Mouse (Mus musculus): ENCODE data around the gene Asic4. TPM values are rescaled to one million over a fixed set of nuclear protein-coding genes. Genes with fewer than 3 reads are reported as not detected.

Asic4 gene
- polyA plus RNA-seq, 1 experiment from 2014 or later, result 16.6 TPM

- WGBS, result 80% methylated on average over 17 of the region's 17 CpGs
- no peak overlapping the region for H3K4me3 ChIP-seq (replicated peaks; ENCODE audit: low read depth, low read length)
- H3K27me3 ChIP-seq (ENCODE audit: control insufficient read depth, insufficient read depth, low read length), result no peaks in the 10 kb centered on the region
- DNase-seq (no peak), ATAC-seq (ENCODE audit: low FRiP score, low TSS enrichment) (no peak)
- H3K4me2 ChIP-seq (ENCODE audit: low read length), result no peak overlapping the region
- no peaks in the 10 kb centered on the region for H3K9me3 ChIP-seq (ENCODE audit: control insufficient read depth, low read length)
- H3K4me1 ChIP-seq (ENCODE audit: control insufficient read depth, insufficient read depth, low read length), result peaks cover 14% of the 10 kb centered on the region
- no peak overlapping the region for H3K9ac ChIP-seq (replicated peaks; ENCODE audit: low read length)
- no peak overlapping the region for H3K27ac ChIP-seq (replicated peaks; ENCODE audit: low read depth, low read length)
- H3K36me3 ChIP-seq (ENCODE audit: control insufficient read depth, insufficient read depth, low read length), result peaks cover 28% of the 10 kb centered on the region
Observed at GRCm38 (mm10) chr1:75469287-75469825, 19.1 kb downstream of the Asic4 start.

- Histone ChIP-seq H3K4me3 (replicated peaks; ENCODE audit: low read depth, low read length) (no peak overlapping the region), H3K36me3 (ENCODE audit: control insufficient read depth, insufficient read depth, low read length) (peaks cover 53% of the 10 kb centered on the region)
- WGBS, result 90% methylated on average over 11 of the region's 11 CpGs
Observed at GRCm38 (mm10) chr1:75476441-75476840, 26.2 kb downstream of the Asic4 start.

GRCm38 (mm10) chr1:75477264-75477965 is 27.2 kb downstream of the Asic4 start:
- peaks cover 32% of the 10 kb centered on the region for H3K4me1 ChIP-seq (ENCODE audit: control insufficient read depth, insufficient read depth, low read length)
- DNase-seq, result peak; percentile 90
- peak overlapping the region; percentile 87 for H3K4me3 ChIP-seq (replicated peaks; ENCODE audit: low read depth, low read length)
- H3K27me3 ChIP-seq (ENCODE audit: control insufficient read depth, insufficient read depth, low read length), result no peaks in the 10 kb centered on the region
- H3K27ac ChIP-seq (replicated peaks; ENCODE audit: low read depth, low read length), result 0 out of 2 replicates have a peak overlapping the region, but pooled peaks have one; percentile 41
- no peaks in the 10 kb centered on the region for H3K9me3 ChIP-seq (ENCODE audit: control insufficient read depth, low read length)
- 9% methylated on average over 35 of the region's 35 CpGs for WGBS
- H3K9ac ChIP-seq (replicated peaks; ENCODE audit: low read length), result peak overlapping the region; percentile 39; the same call in 1 of the 2 replicates
- peak; percentile 3; the same call in 1 of the 2 replicates for ATAC-seq (ENCODE audit: low FRiP score, low TSS enrichment)
- H3K4me2 ChIP-seq (ENCODE audit: low read length), result peak overlapping the region; percentile 86
- H3K36me3 ChIP-seq (ENCODE audit: control insufficient read depth, insufficient read depth, low read length), result peaks cover 47% of the 10 kb centered on the region

More at GRCm38 (mm10) chr1:75476441-75476840, 26.2 kb downstream of the Asic4 start:
- no peak overlapping the region for H3K4me2 ChIP-seq (ENCODE audit: low read length)
- peaks cover 32% of the 10 kb centered on the region for H3K4me1 ChIP-seq (ENCODE audit: control insufficient read depth, insufficient read depth, low read length)
- no peaks in the 10 kb centered on the region for H3K9me3 ChIP-seq (ENCODE audit: control insufficient read depth, low read length)
- ATAC-seq (ENCODE audit: low FRiP score, low TSS enrichment) (no peak), DNase-seq (no peak)
- no peaks in the 10 kb centered on the region for H3K27me3 ChIP-seq (ENCODE audit: control insufficient read depth, insufficient read depth, low read length)
- H3K9ac ChIP-seq (replicated peaks; ENCODE audit: low read length), result no peak overlapping the region
- no peak overlapping the region for H3K27ac ChIP-seq (replicated peaks; ENCODE audit: low read depth, low read length)

- Histone ChIP-seq H3K36me3 (ENCODE audit: control insufficient read depth, insufficient read depth, low read length) (peaks cover 47% of the 10 kb centered on the region), H3K27me3 (ENCODE audit: control insufficient read depth, insufficient read depth, low read length) (no peaks in the 10 kb centered on the region), H3K4me3 (replicated peaks; ENCODE audit: low read depth, low read length) (peak overlapping the region; percentile 87), H3K4me1 (ENCODE audit: control insufficient read depth, insufficient read depth, low read length) (peaks cover 32% of the 10 kb centered on the region), H3K4me2 (ENCODE audit: low read length) (peak overlapping the region; percentile 86), H3K9ac (replicated peaks; ENCODE audit: low read length) (peak overlapping the region; percentile 39; the same call in 1 of the 2 replicates), H3K9me3 (ENCODE audit: control insufficient read depth, low read length) (no peaks in the 10 kb centered on the region), H3K27ac (replicated peaks; ENCODE audit: low read depth, low read length) (no peak overlapping the region)
- ATAC-seq (ENCODE audit: low FRiP score, low TSS enrichment) (no peak), DNase-seq (no peak)
- WGBS, result 61% methylated on average over 3 of the region's 3 CpGs
Observed at GRCm38 (mm10) chr1:75477966-75478290, 27.7 kb downstream of the Asic4 start.

- H3K27ac ChIP-seq (replicated peaks; ENCODE audit: low read depth, low read length), result peak overlapping the region; percentile 89
- H3K36me3 ChIP-seq (ENCODE audit: control insufficient read depth, insufficient read depth, low read length), result peaks cover 47% of the 10 kb centered on the region
- peak overlapping the region; percentile 90 for H3K9ac ChIP-seq (replicated peaks; ENCODE audit: low read length)
- 0% methylated on average over 20 of the region's 25 CpGs for WGBS
- DNase-seq (peak; percentile 49), ATAC-seq (ENCODE audit: low FRiP score, low TSS enrichment) (peak; percentile 15; the same call in 1 of the 2 replicates)
- peak overlapping the region; percentile 86 for H3K4me2 ChIP-seq (ENCODE audit: low read length)
- peaks cover 32% of the 10 kb centered on the region for H3K4me1 ChIP-seq (ENCODE audit: control insufficient read depth, insufficient read depth, low read length)
- no peaks in the 10 kb centered on the region for H3K9me3 ChIP-seq (ENCODE audit: control insufficient read depth, low read length)
- no peaks in the 10 kb centered on the region for H3K27me3 ChIP-seq (ENCODE audit: control insufficient read depth, insufficient read depth, low read length)
- peak overlapping the region; percentile 87 for H3K4me3 ChIP-seq (replicated peaks; ENCODE audit: low read depth, low read length)
Observed at GRCm38 (mm10) chr1:75478497-75478896, 28.3 kb downstream of the Asic4 start.

GRCm38 (mm10) chr1:75478916-75479634 is 28.8 kb downstream of the Asic4 start, which contains the start of the genes Chpf and Tmem198:
Chpf (minus strand) TSS chr1:75479307.
Tmem198 (plus strand) TSS chr1:75479532.
- H3K4me1 ChIP-seq (ENCODE audit: control insufficient read depth, insufficient read depth, low read length), result peaks cover 32% of the 10 kb centered on the region
- H3K4me2 ChIP-seq (ENCODE audit: low read length), result peak within 1 kb of the TSS; percentile 86
- under 1% methylated on average over 71 of the region's 76 CpGs for WGBS
- peak within 1 kb of the TSS; percentile 89 for H3K27ac ChIP-seq (replicated peaks; ENCODE audit: low read depth, low read length)
- H3K9me3 ChIP-seq (ENCODE audit: control insufficient read depth, low read length), result no peaks in the 10 kb centered on the region
- peak within 1 kb of the TSS; percentile 90 for H3K9ac ChIP-seq (replicated peaks; ENCODE audit: low read length)
- peak; percentile 92 for ATAC-seq (ENCODE audit: low FRiP score, low TSS enrichment)
- no peaks in the 10 kb centered on the region for H3K27me3 ChIP-seq (ENCODE audit: control insufficient read depth, insufficient read depth, low read length)
- H3K36me3 ChIP-seq (ENCODE audit: control insufficient read depth, insufficient read depth, low read length), result peaks cover 47% of the 10 kb centered on the region
- H3K4me3 ChIP-seq (replicated peaks; ENCODE audit: low read depth, low read length), result peak within 1 kb of the TSS; percentile 87
- peak; percentile 99 for DNase-seq

GRCm38 (mm10) chr1:75479635-75479989 is 29.4 kb downstream of the Asic4 start:
- H3K9ac ChIP-seq (replicated peaks; ENCODE audit: low read length), result peak overlapping the region; percentile 90
- H3K4me1 ChIP-seq (ENCODE audit: control insufficient read depth, insufficient read depth, low read length), result peaks cover 32% of the 10 kb centered on the region
- no peak for DNase-seq
- under 1% methylated on average over 24 of the region's 24 CpGs for WGBS
- no peaks in the 10 kb centered on the region for H3K9me3 ChIP-seq (ENCODE audit: control insufficient read depth, low read length)
- H3K4me2 ChIP-seq (ENCODE audit: low read length), result peak overlapping the region; percentile 86
- peaks cover 5% of the 10 kb centered on the region; the same call in 1 of the 2 replicates for H3K27me3 ChIP-seq (ENCODE audit: control insufficient read depth, insufficient read depth, low read length)
- peak overlapping the region; percentile 89 for H3K27ac ChIP-seq (replicated peaks; ENCODE audit: low read depth, low read length)
- peaks cover 47% of the 10 kb centered on the region for H3K36me3 ChIP-seq (ENCODE audit: control insufficient read depth, insufficient read depth, low read length)
- peak overlapping the region; percentile 87 for H3K4me3 ChIP-seq (replicated peaks; ENCODE audit: low read depth, low read length)
- no peak for ATAC-seq (ENCODE audit: low FRiP score, low TSS enrichment)

DNA sequence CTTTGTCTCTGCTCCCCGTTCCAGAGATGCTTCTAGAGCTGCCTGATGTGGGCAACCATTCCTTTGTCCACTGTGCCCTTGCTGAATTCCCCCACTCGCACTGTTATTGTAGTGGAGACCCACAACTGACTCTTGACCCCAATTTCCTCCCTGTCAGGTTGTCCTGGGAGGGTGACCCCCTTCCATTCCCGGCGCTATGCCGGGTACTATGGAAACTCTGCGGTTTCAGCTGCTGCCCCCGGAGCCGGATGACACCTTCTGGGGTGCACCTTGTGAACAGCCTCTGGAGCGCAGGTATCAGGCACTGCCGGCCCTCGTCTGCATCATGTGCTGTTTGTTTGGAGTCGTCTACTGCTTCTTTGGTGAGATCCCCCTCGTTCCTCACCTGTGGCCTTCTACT is 29.8 kb downstream of the Asic4 start:
- DNase-seq (peak; percentile 58), ATAC-seq (ENCODE audit: low FRiP score, low TSS enrichment) (no peak)
- 16% methylated on average over 13 of the region's 13 CpGs for WGBS
- Histone ChIP-seq H3K27ac (replicated peaks; ENCODE audit: low read depth, low read length) (peak overlapping the region; percentile 89), H3K4me3 (replicated peaks; ENCODE audit: low read depth, low read length) (peak overlapping the region; percentile 87), H3K4me2 (ENCODE audit: low read length) (peak overlapping the region; percentile 86), H3K4me1 (ENCODE audit: control insufficient read depth, insufficient read depth, low read length) (peaks cover 32% of the 10 kb centered on the region), H3K36me3 (ENCODE audit: control insufficient read depth, insufficient read depth, low read length) (peaks cover 47% of the 10 kb centered on the region), H3K27me3 (ENCODE audit: control insufficient read depth, insufficient read depth, low read length) (peaks cover 9% of the 10 kb centered on the region), H3K9me3 (ENCODE audit: control insufficient read depth, low read length) (no peaks in the 10 kb centered on the region), H3K9ac (replicated peaks; ENCODE audit: low read length) (peak overlapping the region; percentile 90)

Data from midbrain, embryonic 14.5 days (tissue).